Mouse (Mus musculus) hindbrain, embryonic 10.5 days (tissue): ENCODE results near the gene Atp13a1. TPM values are rescaled to one million over a fixed set of nuclear protein-coding genes. Genes with fewer than 3 reads are reported as not detected.

Source experiments
- DNase-seq: peaks from one replicate; pipeline ENCODE4 v3.0.0-alpha.2; 2017; ENCODE audit warnings: low spot score
- H3K27ac ChIP-seq: fragments of 300-500 bp; sonication (generic); 2 replicates; pipeline ENCODE4 v1.5.1; 2016; ENCODE audit warnings: mild to moderate bottlenecking, moderate library complexity
- H3K27me3 ChIP-seq: fragments of 300-500 bp; sonication (generic); 2 replicates; pipeline ENCODE4 v1.6.1; 2016; ENCODE audit warnings: mild to moderate bottlenecking; ENCODE audit not compliant: poor library complexity, insufficient read depth, severe bottlenecking
- H3K36me3 ChIP-seq: fragments of 300-500 bp; sonication (generic); 2 replicates; pipeline ENCODE4 v1.6.1; 2016; ENCODE audit warnings: mild to moderate bottlenecking, moderate library complexity
- H3K4me1 ChIP-seq: fragments of 300-500 bp; sonication (generic); replicated peaks from 2 replicates; pipeline ENCODE4 v1.6.1; 2016; ENCODE audit warnings: mild to moderate bottlenecking
- H3K4me3 ChIP-seq: fragments of 300-500 bp; sonication (generic); 2 replicates; pipeline ENCODE4 v1.5.1; 2016; ENCODE audit warnings: mild to moderate bottlenecking, moderate library complexity
- H3K9me3 ChIP-seq: fragments of 300-500 bp; sonication (generic); 2 replicates; pipeline ENCODE4 v1.6.1; 2016; ENCODE audit warnings: mild to moderate bottlenecking, moderate library complexity
- WGBS: fragments of 180-500 bp; shearing (Covaris S2); methylation state at CpG from one replicate; pipeline ENCODE4 v1.1.7; 2016; 5-methylcytosine and 5-hydroxymethylcytosine counted together
- polyA plus RNA-seq: library from polyadenylated mRNA; unstranded; fragments of >200 nt; fragmentation: Nextera tagmentation; extraction: Ambion mirVana; gene quantifications from 2 replicates; pipeline ENCODE4 v1.2.1, GENCODE M21; 2016

The Atp13a1 gene
- polyA plus RNA-seq, 1 experiment from 2014 or later, result 61.1 TPM

GRCm38 (mm10) chr8:69804537-69804936 is 13.6 kb downstream of the Atp13a1 start:
- no peak for DNase-seq
- no peak overlapping the region for H3K27ac ChIP-seq
- peaks cover 16% of the 10 kb centered on the region for H3K4me1 ChIP-seq
- H3K27me3 ChIP-seq, result no peaks in the 10 kb centered on the region
- no peaks in the 10 kb centered on the region for H3K9me3 ChIP-seq
- H3K36me3 ChIP-seq, result peaks cover 92% of the 10 kb centered on the region
- no peak overlapping the region for H3K4me3 ChIP-seq
- WGBS, result 93% methylated on average over 6 of the region's 6 CpGs

GRCm38 (mm10) chr8:69805086-69805485 is 14.1 kb downstream of the Atp13a1 start:
- no peak overlapping the region for H3K27ac ChIP-seq
- DNase-seq, result no peak

GRCm38 (mm10) chr8:69805491-69805890 is 14.5 kb downstream of the Atp13a1 start:
- no peak overlapping the region for H3K4me3 ChIP-seq
- H3K4me1 ChIP-seq, result peaks cover 19% of the 10 kb centered on the region
- no peaks in the 10 kb centered on the region for H3K9me3 ChIP-seq
- H3K36me3 ChIP-seq, result peaks cover 87% of the 10 kb centered on the region
- 96% methylated on average over 9 of the region's 9 CpGs for WGBS
- no peak overlapping the region for H3K27ac ChIP-seq
- no peak for DNase-seq
- H3K27me3 ChIP-seq, result no peaks in the 10 kb centered on the region

More at GRCm38 (mm10) chr8:69805086-69805485, 14.1 kb downstream of the Atp13a1 start:
- Histone ChIP-seq H3K4me3 (no peak overlapping the region), H3K36me3 (peaks cover 87% of the 10 kb centered on the region), H3K9me3 (no peaks in the 10 kb centered on the region), H3K27me3 (no peaks in the 10 kb centered on the region), H3K4me1 (peaks cover 19% of the 10 kb centered on the region)
- WGBS, result 95% methylated on average over 10 of the region's 10 CpGs

- 97% methylated on average over 5 of the region's 5 CpGs for WGBS
- H3K36me3 ChIP-seq, result peaks cover 87% of the 10 kb centered on the region
- DNase-seq, result no peak
- H3K27me3 ChIP-seq, result no peaks in the 10 kb centered on the region
- H3K4me3 ChIP-seq, result no peak overlapping the region
- no peak overlapping the region for H3K27ac ChIP-seq
- peaks cover 19% of the 10 kb centered on the region for H3K4me1 ChIP-seq
- H3K9me3 ChIP-seq, result no peaks in the 10 kb centered on the region
Observed at GRCm38 (mm10) chr8:69807236-69807635, 16.3 kb downstream of the Atp13a1 start.

- peaks cover 79% of the 10 kb centered on the region for H3K36me3 ChIP-seq
- peak within 1 kb of the TSS; percentile 86 for H3K27ac ChIP-seq
- H3K27me3 ChIP-seq, result no peaks in the 10 kb centered on the region
- peak within 1 kb of the TSS; percentile 67 for H3K4me3 ChIP-seq
- H3K9me3 ChIP-seq, result no peaks in the 10 kb centered on the region
- DNase-seq, result peak; percentile 74
- H3K4me1 ChIP-seq, result peaks cover 19% of the 10 kb centered on the region
- 8% methylated on average over 28 of the region's 28 CpGs for WGBS
Observed at GRCm38 (mm10) chr8:69808094-69808863, 17.3 kb downstream of the Atp13a1 start, which contains the start of gene Gmip. Gene Gmip (plus strand): TSS chr8:69808679.

GRCm38 (mm10) chr8:69808864-69809403 is 18.0 kb downstream of the Atp13a1 start:
- peaks cover 19% of the 10 kb centered on the region for H3K4me1 ChIP-seq
- peak; percentile 38 for DNase-seq
- H3K9me3 ChIP-seq, result no peaks in the 10 kb centered on the region
- H3K36me3 ChIP-seq, result peaks cover 78% of the 10 kb centered on the region
- no peaks in the 10 kb centered on the region for H3K27me3 ChIP-seq
- H3K4me3 ChIP-seq, result peak overlapping the region; percentile 67
- peak overlapping the region; percentile 86 for H3K27ac ChIP-seq
- WGBS, result 2% methylated on average over 23 of the region's 23 CpGs

GRCm38 (mm10) chr8:69809820-69810219 is 18.9 kb downstream of the Atp13a1 start:
- 71% methylated on average over 3 of the region's 3 CpGs for WGBS
- Histone ChIP-seq H3K36me3 (peaks cover 79% of the 10 kb centered on the region), H3K27ac (0 out of 2 replicates have a peak overlapping the region, but pooled peaks have one; percentile 86), H3K4me1 (peaks cover 19% of the 10 kb centered on the region), H3K4me3 (no peak overlapping the region), H3K9me3 (0 out of 2 replicates have a peak, but pooled peaks cover 1% of the 10 kb centered on the region), H3K27me3 (no peaks in the 10 kb centered on the region)
- DNase-seq, result no peak

GRCm38 (mm10) chr8:69814881-69815280 is 23.9 kb downstream of the Atp13a1 start:
- Histone ChIP-seq H3K36me3 (peaks cover 84% of the 10 kb centered on the region), H3K9me3 (0 out of 2 replicates have a peak, but pooled peaks cover 2% of the 10 kb centered on the region), H3K27me3 (no peaks in the 10 kb centered on the region), H3K4me3 (no peak overlapping the region), H3K4me1 (peaks cover 13% of the 10 kb centered on the region), H3K27ac (no peak overlapping the region)
- 83% methylated on average over 2 of the region's 2 CpGs for WGBS
- no peak for DNase-seq

- Histone ChIP-seq H3K9me3 (0 out of 2 replicates have a peak, but pooled peaks cover 2% of the 10 kb centered on the region), H3K4me3 (no peak overlapping the region), H3K4me1 (peaks cover 13% of the 10 kb centered on the region), H3K27me3 (0 out of 2 replicates have a peak, but pooled peaks cover 5% of the 10 kb centered on the region), H3K27ac (no peak overlapping the region), H3K36me3 (peaks cover 80% of the 10 kb centered on the region)
- WGBS, result 94% methylated on average over 4 of the region's 4 CpGs
- DNase-seq, result no peak
Observed at GRCm38 (mm10) chr8:69815396-69815795, 24.4 kb downstream of the Atp13a1 start.

- Histone ChIP-seq H3K9me3 (no peaks in the 10 kb centered on the region), H3K4me1 (peaks cover 56% of the 10 kb centered on the region), H3K36me3 (peaks cover 63% of the 10 kb centered on the region), H3K27ac (no peak overlapping the region), H3K27me3 (0 out of 2 replicates have a peak, but pooled peaks cover 15% of the 10 kb centered on the region), H3K4me3 (no peak overlapping the region)
- no peak for DNase-seq
- WGBS, result 83% methylated on average over 9 of the region's 9 CpGs
Observed at GRCm38 (mm10) chr8:69820466-69820865, 29.5 kb downstream of the Atp13a1 start.

- H3K27ac ChIP-seq, result peak overlapping the region; percentile 90
- under 1% methylated on average over 18 of the region's 22 CpGs for WGBS
- no peaks in the 10 kb centered on the region for H3K9me3 ChIP-seq
- peaks cover 47% of the 10 kb centered on the region for H3K4me1 ChIP-seq
- 0 out of 2 replicates have a peak, but pooled peaks cover 15% of the 10 kb centered on the region for H3K27me3 ChIP-seq
- H3K36me3 ChIP-seq, result peaks cover 63% of the 10 kb centered on the region
- peak overlapping the region; percentile 67 for H3K4me3 ChIP-seq
- DNase-seq, result peak; percentile 76
Observed at GRCm38 (mm10) chr8:69821971-69822385, 31.0 kb downstream of the Atp13a1 start.

GRCm38 (mm10) chr8:69822386-69823191 is 31.6 kb downstream of the Atp13a1 start, which contains the start of gene Lpar2:
Gene Lpar2 (plus strand): TSS chr8:69822429.
- Histone ChIP-seq H3K4me3 (peak within 1 kb of the TSS; percentile 67), H3K9me3 (no peaks in the 10 kb centered on the region), H3K36me3 (peaks cover 63% of the 10 kb centered on the region), H3K27ac (peak within 1 kb of the TSS; percentile 90), H3K4me1 (peaks cover 47% of the 10 kb centered on the region), H3K27me3 (0 out of 2 replicates have a peak, but pooled peaks cover 15% of the 10 kb centered on the region)
- WGBS, result 1% methylated on average over 34 of the region's 35 CpGs
- peak; percentile 82 for DNase-seq
